Mouse (Mus musculus) forebrain, embryonic 13.5 days (tissue): ENCODE data around the gene Ndufb10. TPM values are rescaled to one million over a fixed set of nuclear protein-coding genes. Genes with fewer than 3 reads are reported as not detected.
"Not testable (repeated sequence)": the region's sequence is repeated elsewhere in the genome, so short reads cannot be mapped to it uniquely, and the experiment has no call there.

Experiments
- ATAC-seq: fragments of 200-750 bp; cut with Nextera tagmentation; 2 replicates; pipeline ENCODE4 v1.8.0; 2017
- H3K27ac ChIP-seq: fragments of 300-500 bp; sonication (generic); 2 replicates; pipeline ENCODE4 v1.5.1; 2015; ENCODE audit warnings: inconsistent platforms, mild to moderate bottlenecking, moderate library complexity
- H3K27me3 ChIP-seq: fragments of 300-500 bp; sonication (generic); 2 replicates; pipeline ENCODE4 v1.6.1; 2015; ENCODE audit warnings: mild to moderate bottlenecking, inconsistent platforms
- H3K36me3 ChIP-seq: fragments of 300-500 bp; sonication (generic); 2 replicates; pipeline ENCODE4 v1.6.1; 2015; ENCODE audit warnings: mild to moderate bottlenecking, inconsistent platforms; ENCODE audit not compliant: poor library complexity, severe bottlenecking
- H3K4me1 ChIP-seq: fragments of 300-500 bp; sonication (generic); 2 replicates; pipeline ENCODE4 v1.6.1; 2015; ENCODE audit warnings: inconsistent platforms
- H3K4me2 ChIP-seq: fragments of 300-500 bp; sonication (generic); 2 replicates; pipeline ENCODE4 v1.6.1; 2015; ENCODE audit warnings: inconsistent platforms, mild to moderate bottlenecking, moderate library complexity
- H3K4me3 ChIP-seq: fragments of 300-500 bp; sonication (generic); 2 replicates; pipeline ENCODE4 v1.5.1; 2015; ENCODE audit warnings: mild to moderate bottlenecking, inconsistent platforms
- H3K9ac ChIP-seq: fragments of 300-500 bp; sonication (generic); 2 replicates; pipeline ENCODE4 v1.6.1; 2015; ENCODE audit warnings: mild to moderate bottlenecking, inconsistent platforms
- H3K9me3 ChIP-seq: fragments of 300-500 bp; sonication (generic); replicated peaks from 2 replicates; pipeline ENCODE4 v1.6.1; 2016; ENCODE audit warnings: inconsistent platforms
- WGBS: fragments of 180-500 bp; shearing (Covaris S2); methylation state at CpG from one replicate; pipeline ENCODE4 v1.1.7; 2015; 5-methylcytosine and 5-hydroxymethylcytosine counted together
- polyA plus RNA-seq: library from polyadenylated mRNA; unstranded; fragments of >200 nt; fragmentation: Nextera tagmentation; extraction: Ambion mirVana; gene quantifications from 2 replicates; pipeline ENCODE4 v1.2.1, GENCODE M21; 2015

Gene Ndufb10
- polyA plus RNA-seq, 1 experiment from 2014 or later = 253 TPM

- Histone ChIP-seq H3K36me3 (no peaks in the 10 kb centered on the region), H3K9ac (no peak overlapping the region), H3K27me3 (peaks cover 16% of the 10 kb centered on the region), H3K27ac (no peak overlapping the region), H3K4me2 (no peak overlapping the region), H3K9me3 (no peaks in the 10 kb centered on the region), H3K4me3 (no peak overlapping the region), H3K4me1 (peaks cover 11% of the 10 kb centered on the region)
- ATAC-seq = no peak
- WGBS = 80% methylated on average over 12 of the region's 12 CpGs
Observed at GRCm38 (mm10) chr17:24732233-24732935, 8.1 kb upstream of the Ndufb10 start.

DNA sequence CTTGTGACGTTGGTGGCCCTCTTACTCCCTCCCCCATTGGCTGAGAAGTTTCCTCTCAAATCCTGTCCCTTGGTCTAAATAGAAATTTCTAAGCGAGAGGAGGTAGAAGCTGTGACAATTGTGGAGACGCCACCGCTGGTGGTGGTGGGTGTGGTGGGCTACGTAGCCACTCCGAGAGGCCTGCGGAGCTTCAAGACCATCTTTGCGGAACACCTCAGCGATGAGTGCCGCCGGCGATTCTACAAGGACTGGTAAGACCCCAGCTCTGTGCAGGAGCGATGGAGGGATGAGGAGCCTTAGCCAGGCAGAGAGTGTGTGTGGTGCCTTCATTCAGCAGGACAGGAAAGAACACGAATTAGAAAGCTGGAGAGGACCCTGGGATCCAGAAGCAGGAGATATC, 6.5 kb upstream of the Ndufb10 start:
- 82% methylated on average over 14 of the region's 14 CpGs for WGBS

DNA sequence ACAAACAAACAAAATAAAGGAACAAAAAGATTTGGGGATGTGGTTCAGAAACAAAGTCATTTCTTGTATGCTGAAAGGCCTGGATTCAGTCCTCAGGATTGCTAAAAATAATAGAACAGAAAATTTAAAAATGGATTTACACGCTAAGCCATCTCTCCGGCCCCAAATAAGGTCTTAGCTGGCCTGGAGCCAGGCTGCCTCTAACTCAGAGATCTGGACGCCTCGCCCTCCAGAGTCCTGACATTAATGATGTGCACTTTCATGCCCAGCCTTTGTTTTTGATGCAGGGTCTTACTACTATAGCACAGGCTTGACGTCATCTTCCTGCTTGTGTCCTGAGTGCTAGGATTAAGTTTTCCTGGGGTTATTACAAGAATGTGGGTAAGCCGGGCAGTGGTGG, 4.8 kb upstream of the Ndufb10 start:
- Histone ChIP-seq H3K4me2 (no peak overlapping the region), H3K4me1 (peaks cover 3% of the 10 kb centered on the region; the same call in 1 of the 2 replicates), H3K9me3 (no peaks in the 10 kb centered on the region), H3K36me3 (no peaks in the 10 kb centered on the region), H3K9ac (no peak overlapping the region), H3K4me3 (no peak overlapping the region), H3K27ac (no peak overlapping the region), H3K27me3 (peaks cover 17% of the 10 kb centered on the region)
- WGBS = 79% methylated on average over 6 of the region's 6 CpGs
- no peak for ATAC-seq

More for the DNA sequence above, 6.5 kb upstream of the Ndufb10 start:
- H3K4me3 ChIP-seq = no peak overlapping the region
- H3K4me2 ChIP-seq = no peak overlapping the region
- H3K4me1 ChIP-seq = no peaks in the 10 kb centered on the region
- H3K9ac ChIP-seq = no peak overlapping the region
- H3K27me3 ChIP-seq = peaks cover 17% of the 10 kb centered on the region
- no peaks in the 10 kb centered on the region for H3K9me3 ChIP-seq
- H3K27ac ChIP-seq = no peak overlapping the region
- no peak for ATAC-seq
- H3K36me3 ChIP-seq = no peaks in the 10 kb centered on the region

DNA sequence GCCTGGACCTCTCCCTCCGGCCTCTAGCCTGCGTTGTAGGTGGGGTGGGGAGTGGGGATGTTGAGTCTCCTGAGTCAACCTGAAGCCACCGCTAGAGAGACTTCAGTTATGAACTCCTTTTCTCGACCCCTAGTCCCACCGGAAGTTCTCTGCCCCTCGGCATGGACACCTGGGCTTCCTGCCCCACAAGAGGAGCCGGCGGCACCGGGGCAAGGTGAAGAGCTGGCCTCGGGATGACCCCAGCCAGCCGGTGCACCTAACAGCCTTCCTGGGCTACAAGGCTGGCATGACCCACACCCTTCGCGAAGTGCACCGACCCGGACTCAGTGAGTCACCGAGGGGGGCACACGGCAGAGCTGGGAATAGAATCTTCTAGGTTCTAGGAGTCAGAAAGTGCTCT, 3.9 kb upstream of the Ndufb10 start:
- Histone ChIP-seq H3K4me3 (no peak overlapping the region), H3K27me3 (peaks cover 11% of the 10 kb centered on the region), H3K4me1 (peaks cover 9% of the 10 kb centered on the region), H3K27ac (no peak overlapping the region), H3K9ac (0 out of 2 replicates have a peak overlapping the region, but pooled peaks have one; percentile 0), H3K4me2 (no peak overlapping the region), H3K9me3 (no peaks in the 10 kb centered on the region), H3K36me3 (no peaks in the 10 kb centered on the region)
- WGBS = 76% methylated on average over 17 of the region's 17 CpGs
- ATAC-seq = no peak

DNA sequence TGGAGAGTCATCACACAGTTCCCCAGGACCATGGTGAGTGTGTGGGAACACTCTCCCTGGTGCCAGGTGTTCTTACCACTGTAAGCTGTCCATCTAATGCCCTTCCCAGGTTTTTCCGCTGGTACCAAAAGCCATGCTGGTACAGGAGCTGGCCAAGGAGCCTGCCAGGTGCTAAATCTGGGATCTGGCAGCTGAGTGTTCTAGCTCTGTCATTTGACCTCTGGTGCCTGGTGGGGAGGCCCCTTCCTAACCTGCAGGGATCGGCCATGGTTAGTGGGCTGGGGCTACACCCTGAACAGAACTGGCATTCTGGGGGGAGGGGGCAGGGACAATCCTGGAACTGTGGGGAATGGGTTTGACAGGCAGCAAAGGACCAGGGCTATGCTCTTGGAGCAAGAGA, 3.3 kb upstream of the Ndufb10 start, which contains the start of gene Rpl3l:
TSS of gene Rpl3l (plus strand) at position 203 of the 400 bp plus-strand sequence.
- H3K9ac ChIP-seq = peak within 1 kb of the TSS; percentile 13; the same call in 1 of the 2 replicates
- peaks cover 15% of the 10 kb centered on the region for H3K4me1 ChIP-seq
- H3K36me3 ChIP-seq = peaks cover 1% of the 10 kb centered on the region; the same call in 1 of the 2 replicates
- H3K27me3 ChIP-seq = peaks cover 10% of the 10 kb centered on the region
- H3K9me3 ChIP-seq = no peaks in the 10 kb centered on the region
- 68% methylated on average over 2 of the region's 2 CpGs for WGBS
- no peak within 1 kb of the TSS for H3K4me3 ChIP-seq
- no peak for ATAC-seq
- no peak within 1 kb of the TSS for H3K27ac ChIP-seq
- H3K4me2 ChIP-seq = no peak within 1 kb of the TSS

DNA sequence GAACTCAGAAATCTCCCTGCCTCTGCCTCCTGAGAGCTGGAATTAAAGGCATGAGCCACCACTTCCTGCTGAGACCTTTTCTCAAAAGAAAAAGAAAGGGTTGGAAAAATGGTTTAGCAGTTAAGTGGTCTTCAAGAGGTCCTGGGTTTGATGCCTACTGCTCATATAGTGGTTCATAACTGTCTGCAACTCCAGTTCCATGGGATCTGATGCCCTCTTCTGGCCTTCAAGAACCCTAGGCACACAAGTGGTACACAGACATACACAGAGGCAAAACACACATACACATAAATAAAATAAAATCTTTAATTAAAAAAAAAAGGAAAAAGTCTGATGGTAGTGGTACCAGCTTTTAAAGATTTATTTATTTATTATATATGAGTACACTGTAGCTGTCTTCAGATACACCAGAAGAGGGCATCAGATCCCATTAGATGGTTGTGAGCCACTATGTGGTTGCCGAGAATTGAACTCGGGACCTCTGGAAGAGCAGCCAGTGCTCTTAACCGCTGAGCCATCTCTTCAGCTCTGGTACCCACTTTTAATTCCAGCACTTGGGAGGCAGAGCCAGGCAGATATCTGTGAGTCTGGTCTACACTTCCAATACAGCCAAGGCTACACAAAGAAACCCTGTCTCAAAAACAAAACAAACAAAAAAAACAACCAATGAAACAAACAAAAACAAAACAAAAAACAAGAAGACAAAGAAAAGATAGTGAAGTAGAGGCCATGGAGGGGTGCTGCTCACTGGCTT, 1.5 kb upstream of the Ndufb10 start:
- H3K36me3 ChIP-seq = peaks cover 17% of the 10 kb centered on the region

GRCm38 (mm10) chr17:24723881-24724180, 447 bp downstream of the Ndufb10 start:
- peaks cover 35% of the 10 kb centered on the region for H3K4me1 ChIP-seq
- peak overlapping the region; percentile 82 for H3K4me3 ChIP-seq
- ATAC-seq = peak; percentile 1; the same call in 1 of the 2 replicates
- H3K36me3 ChIP-seq = peaks cover 17% of the 10 kb centered on the region
- under 1% methylated on average over 15 of the region's 15 CpGs for WGBS
- H3K9ac ChIP-seq = peak overlapping the region; percentile 96
- no peaks in the 10 kb centered on the region for H3K9me3 ChIP-seq
- peak overlapping the region; percentile 65; the same call in 1 of the 2 replicates for H3K27ac ChIP-seq
- H3K27me3 ChIP-seq = peaks cover 10% of the 10 kb centered on the region
- peak overlapping the region; percentile 94 for H3K4me2 ChIP-seq

More for the DNA sequence above, 1.5 kb upstream of the Ndufb10 start:
- Histone ChIP-seq H3K4me2 (no peak overlapping the region), H3K27me3 (peaks cover 10% of the 10 kb centered on the region), H3K4me1 (peaks cover 31% of the 10 kb centered on the region), H3K27ac (no peak overlapping the region), H3K9ac (no peak overlapping the region), H3K9me3 (no peaks in the 10 kb centered on the region), H3K4me3 (no peak overlapping the region)
- WGBS = 80% methylated on average over 3 of the region's 3 CpGs
- no peak for ATAC-seq

DNA sequence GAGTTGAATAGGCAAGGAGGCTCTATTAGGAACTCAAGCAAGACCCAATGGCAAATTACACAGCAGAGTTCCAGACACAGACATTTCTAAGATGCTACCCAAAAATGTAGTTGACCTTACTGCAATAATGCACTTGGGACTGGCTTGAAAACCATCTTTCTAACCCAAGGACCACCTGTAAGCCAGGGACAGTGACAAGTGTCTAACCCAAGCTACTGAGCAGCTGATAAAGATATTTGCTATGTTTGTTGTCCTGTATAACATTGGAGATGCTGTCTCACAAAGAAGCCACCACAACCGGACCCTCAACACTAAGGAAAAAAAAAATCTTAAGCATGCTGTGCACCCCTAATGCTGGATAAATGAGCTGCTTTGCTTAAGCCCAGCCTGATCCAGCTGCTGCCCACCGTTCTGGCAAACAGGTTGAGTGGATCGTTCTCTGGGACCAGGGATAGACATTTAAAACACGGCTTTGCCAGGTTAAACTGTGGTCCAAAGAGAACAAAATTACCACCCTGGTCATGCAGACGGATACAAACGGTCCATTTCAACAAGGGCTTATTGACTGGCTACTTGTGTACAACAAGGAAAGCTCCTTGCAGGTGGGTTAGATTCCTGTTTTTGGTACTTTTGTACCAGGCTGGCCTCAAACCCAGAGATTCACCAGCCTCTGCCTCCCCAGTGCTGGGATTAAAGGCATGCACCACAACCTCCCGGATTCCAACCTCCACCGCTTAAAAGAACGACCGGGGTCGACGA, 977 bp downstream of the Ndufb10 start:
- Histone ChIP-seq H3K4me2 (peak overlapping the region; percentile 94), H3K27me3 (peaks cover 10% of the 10 kb centered on the region), H3K9ac (peak overlapping the region; percentile 96), H3K9me3 (no peaks in the 10 kb centered on the region), H3K36me3 (peaks cover 17% of the 10 kb centered on the region), H3K4me1 (peaks cover 39% of the 10 kb centered on the region), H3K27ac (0 out of 2 replicates have a peak overlapping the region, but pooled peaks have one; percentile 65), H3K4me3 (peak overlapping the region; percentile 82)
- WGBS = 3% methylated on average over 12 of the region's 12 CpGs
- ATAC-seq = no peak

DNA sequence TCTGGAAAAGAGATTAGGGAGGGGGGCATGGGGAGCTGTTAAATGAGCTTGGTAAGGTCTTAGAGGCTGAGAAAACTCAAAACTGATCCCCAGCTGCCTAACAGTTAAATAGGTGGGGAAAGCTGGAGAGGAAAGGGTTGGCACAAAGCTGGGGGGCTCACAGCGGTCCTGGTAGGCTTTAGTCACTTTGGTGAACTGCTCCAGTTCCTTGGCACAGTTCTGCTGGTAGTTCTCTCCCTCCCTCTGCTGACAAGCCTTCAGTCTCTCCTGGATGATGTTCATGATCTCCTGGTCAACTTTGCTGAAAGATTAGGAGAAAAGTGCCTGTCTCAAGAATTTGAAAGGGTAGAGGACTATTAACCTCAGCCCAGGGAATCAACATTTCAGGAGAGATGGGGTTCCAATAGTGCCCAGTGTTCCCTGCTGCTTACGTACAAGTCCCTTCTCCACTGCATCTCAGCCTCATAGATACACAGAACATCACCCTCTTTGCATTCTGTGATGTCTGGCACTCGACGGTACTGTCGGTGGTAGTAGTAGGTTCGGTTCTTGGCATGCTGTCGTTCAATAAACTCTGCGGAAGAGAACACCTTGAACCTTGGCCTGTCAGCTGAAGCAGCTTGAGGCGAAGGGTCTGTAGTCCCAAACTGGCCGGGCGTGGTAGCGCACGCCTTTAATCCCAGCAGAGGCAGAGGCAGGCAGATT, 1.9 kb downstream of the Ndufb10 start:
- Histone ChIP-seq H3K4me1 (peaks cover 39% of the 10 kb centered on the region), H3K36me3 (peaks cover 23% of the 10 kb centered on the region), H3K4me2 (peak overlapping the region; percentile 87), H3K27me3 (0 out of 2 replicates have a peak, but pooled peaks cover 2% of the 10 kb centered on the region), H3K9ac (peak overlapping the region; percentile 50), H3K27ac (no peak overlapping the region; the same call in 1 of the 2 replicates), H3K9me3 (no peaks in the 10 kb centered on the region), H3K4me3 (peak overlapping the region; percentile 82)
- WGBS = 41% methylated on average over 13 of the region's 13 CpGs
- ATAC-seq = no peak

DNA sequence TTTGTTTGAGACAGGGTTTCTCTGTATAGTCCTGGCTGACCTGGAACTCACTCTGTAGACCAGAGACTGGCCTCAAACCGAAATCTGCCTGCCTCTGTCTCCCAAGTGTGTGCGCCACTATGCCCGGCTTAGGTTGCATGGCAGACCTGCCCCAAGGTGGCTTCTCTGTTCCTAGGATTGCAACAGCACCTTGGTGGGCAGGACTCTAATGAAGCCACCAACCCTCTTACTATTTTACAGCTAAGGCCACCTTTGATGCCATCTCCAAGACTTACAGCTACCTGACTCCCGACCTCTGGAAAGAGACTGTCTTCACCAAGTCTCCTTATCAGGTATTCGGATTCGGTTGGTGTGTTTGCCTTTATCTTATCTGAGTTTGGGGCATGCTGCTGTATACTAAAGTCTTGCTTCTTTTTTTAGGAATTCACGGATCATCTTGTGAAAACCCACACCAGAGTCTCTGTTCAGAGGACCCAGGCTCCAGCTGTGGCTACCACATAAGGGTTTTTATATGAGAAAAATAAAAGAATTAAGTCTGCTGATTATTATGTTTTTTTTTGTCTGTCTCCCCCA, 2.8 kb downstream of the Ndufb10 start:
- peak overlapping the region; percentile 87 for H3K4me2 ChIP-seq
- not testable (repeated sequence) for ATAC-seq, H3K9me3 ChIP-seq, H3K27ac ChIP-seq, H3K27me3 ChIP-seq
- peaks cover 39% of the 10 kb centered on the region for H3K4me1 ChIP-seq
- peaks cover 30% of the 10 kb centered on the region for H3K36me3 ChIP-seq
- peak overlapping the region; percentile 83 for H3K4me3 ChIP-seq
- peak overlapping the region; percentile 68 for H3K9ac ChIP-seq
- 70% methylated on average over 7 of the region's 7 CpGs for WGBS

- H3K9me3 ChIP-seq, ATAC-seq, H3K27ac ChIP-seq, H3K27me3 ChIP-seq: not testable (repeated sequence)
- Histone ChIP-seq H3K4me2 (peak overlapping the region; percentile 87), H3K4me3 (peak overlapping the region; percentile 83), H3K36me3 (peaks cover 35% of the 10 kb centered on the region), H3K9ac (peak overlapping the region; percentile 89), H3K4me1 (peaks cover 39% of the 10 kb centered on the region)
- under 1% methylated on average over 11 of the region's 11 CpGs for WGBS
Observed at GRCm38 (mm10) chr17:24720616-24721015, 3.7 kb downstream of the Ndufb10 start.
